Mouse (Mus musculus) neural tube, embryonic 13.5 days (tissue): ENCODE data around the gene Dnajc13. TPM values are rescaled to one million over a fixed set of nuclear protein-coding genes. Genes with fewer than 3 reads are reported as not detected.

Experiments used
- ATAC-seq: fragments of 200-750 bp; cut with Nextera tagmentation; 2 replicates; pipeline ENCODE4 v1.8.0; 2017; ENCODE audit warnings: low read depth, mild to moderate bottlenecking, moderate TSS enrichment, moderate library complexity
- H3K27ac ChIP-seq: fragments of 300-500 bp; sonication (generic); replicated peaks from 2 replicates; pipeline ENCODE4 v1.5.1; 2015; ENCODE audit warnings: moderate library complexity, mild to moderate bottlenecking, inconsistent platforms
- H3K27me3 ChIP-seq: fragments of 300-500 bp; sonication (generic); 2 replicates; pipeline ENCODE4 v1.6.1; 2015; ENCODE audit warnings: mild to moderate bottlenecking, inconsistent platforms
- H3K36me3 ChIP-seq: fragments of 300-500 bp; sonication (generic); 2 replicates; pipeline ENCODE4 v1.6.1; 2015; ENCODE audit warnings: mild to moderate bottlenecking, inconsistent platforms
- H3K4me1 ChIP-seq: fragments of 300-500 bp; sonication (generic); replicated peaks from 2 replicates; pipeline ENCODE4 v1.6.1; 2015; ENCODE audit warnings: inconsistent platforms
- H3K4me2 ChIP-seq: fragments of 300-500 bp; sonication (generic); 2 replicates; pipeline ENCODE4 v1.6.1; 2015; ENCODE audit warnings: inconsistent platforms, mild to moderate bottlenecking, moderate library complexity
- H3K4me3 ChIP-seq: fragments of 300-500 bp; sonication (generic); 2 replicates; pipeline ENCODE4 v1.5.1; 2015; ENCODE audit warnings: mild to moderate bottlenecking, inconsistent platforms
- H3K9ac ChIP-seq: fragments of 300-500 bp; sonication (generic); 2 replicates; pipeline ENCODE4 v1.6.1; 2015; ENCODE audit warnings: moderate library complexity, mild to moderate bottlenecking, inconsistent platforms
- H3K9me3 ChIP-seq: fragments of 300-500 bp; sonication (generic); 2 replicates; pipeline ENCODE4 v1.6.1; 2016; ENCODE audit warnings: inconsistent platforms
- WGBS: fragments of 180-500 bp; shearing (Covaris S2); methylation state at CpG from one replicate; pipeline ENCODE4 v1.1.7; 2015; 5-methylcytosine and 5-hydroxymethylcytosine counted together
- polyA plus RNA-seq: library from polyadenylated mRNA; unstranded; fragments of >200 nt; fragmentation: Nextera tagmentation; extraction: Ambion mirVana; gene quantifications from 2 replicates; pipeline ENCODE4 v1.2.1, GENCODE M21; 2015

The Dnajc13 gene
- 16.3 and 19.5 TPM in 2 replicates for polyA plus RNA-seq

DNA sequence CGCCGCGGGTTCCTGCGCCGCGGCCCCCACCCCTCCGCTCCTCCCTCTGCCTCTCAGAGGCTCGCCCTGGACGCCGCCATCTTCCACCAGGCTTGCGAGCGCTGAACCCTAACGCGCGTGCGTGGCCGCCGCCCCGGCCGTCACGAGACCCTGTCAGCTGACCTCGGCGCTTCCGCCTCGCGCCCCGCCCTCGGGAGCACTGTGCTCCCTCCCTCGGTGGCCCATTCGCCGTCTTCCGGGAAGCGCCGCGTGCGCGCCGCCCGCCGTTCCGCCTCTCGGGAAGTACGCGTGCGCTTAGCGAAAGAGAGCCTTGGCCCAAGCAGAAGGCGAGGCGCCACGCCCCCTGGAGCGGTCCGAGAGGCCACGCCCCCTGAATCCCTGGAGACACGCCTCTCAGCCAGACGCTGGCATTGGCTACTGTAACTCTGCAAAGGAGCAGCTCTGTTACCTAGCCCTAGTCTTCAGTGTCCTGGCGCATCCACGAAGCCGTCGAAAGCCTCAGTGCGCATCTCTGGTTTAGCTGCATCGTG is at the start of gene Dnajc13:
Gene Dnajc13 (minus strand): TSS at position 108 of the 530 bp plus-strand sequence.
- Histone ChIP-seq H3K9me3 (no peaks in the 10 kb centered on the region), H3K4me1 (peaks cover 31% of the 10 kb centered on the region), H3K9ac (peak within 1 kb of the TSS; percentile 92), H3K27ac (peak within 1 kb of the TSS; percentile 92), H3K4me2 (peak within 1 kb of the TSS; percentile 89), H3K36me3 (0 out of 2 replicates have a peak, but pooled peaks cover 6% of the 10 kb centered on the region), H3K27me3 (peaks cover 6% of the 10 kb centered on the region; the same call in 1 of the 2 replicates), H3K4me3 (peak within 1 kb of the TSS; percentile 97)
- peak; percentile 97 for ATAC-seq
- WGBS, result under 1% methylated on average over 60 of the region's 60 CpGs

DNA sequence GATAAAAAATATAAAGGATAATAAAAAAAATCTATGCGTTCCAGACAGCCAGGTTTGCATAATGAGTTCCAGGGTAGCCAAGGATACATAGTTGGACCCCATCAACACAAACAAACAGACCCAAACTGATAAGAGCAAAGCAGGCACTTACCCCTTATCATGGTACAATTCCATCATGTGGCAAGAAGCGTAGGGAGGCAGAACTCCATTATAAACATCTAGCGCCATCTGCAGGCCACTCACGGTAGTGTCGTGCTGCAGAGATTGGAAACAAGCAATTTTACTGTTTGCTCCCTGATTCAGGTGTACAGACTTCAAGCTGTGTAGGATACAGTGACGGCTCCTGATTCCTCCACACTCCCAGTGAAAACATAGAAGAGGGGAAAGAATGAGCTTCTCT is 44.0 kb upstream of the Dnajc13 start:
- Histone ChIP-seq H3K4me2 (no peak overlapping the region), H3K9ac (no peak overlapping the region), H3K36me3 (no peaks in the 10 kb centered on the region), H3K4me3 (no peak overlapping the region), H3K27me3 (no peaks in the 10 kb centered on the region), H3K9me3 (no peaks in the 10 kb centered on the region), H3K4me1 (no peaks in the 10 kb centered on the region), H3K27ac (no peak overlapping the region)
- no peak for ATAC-seq
- whole genome bisulfite sequencing, result 14% methylated on average over 6 of the region's 6 CpGs

DNA sequence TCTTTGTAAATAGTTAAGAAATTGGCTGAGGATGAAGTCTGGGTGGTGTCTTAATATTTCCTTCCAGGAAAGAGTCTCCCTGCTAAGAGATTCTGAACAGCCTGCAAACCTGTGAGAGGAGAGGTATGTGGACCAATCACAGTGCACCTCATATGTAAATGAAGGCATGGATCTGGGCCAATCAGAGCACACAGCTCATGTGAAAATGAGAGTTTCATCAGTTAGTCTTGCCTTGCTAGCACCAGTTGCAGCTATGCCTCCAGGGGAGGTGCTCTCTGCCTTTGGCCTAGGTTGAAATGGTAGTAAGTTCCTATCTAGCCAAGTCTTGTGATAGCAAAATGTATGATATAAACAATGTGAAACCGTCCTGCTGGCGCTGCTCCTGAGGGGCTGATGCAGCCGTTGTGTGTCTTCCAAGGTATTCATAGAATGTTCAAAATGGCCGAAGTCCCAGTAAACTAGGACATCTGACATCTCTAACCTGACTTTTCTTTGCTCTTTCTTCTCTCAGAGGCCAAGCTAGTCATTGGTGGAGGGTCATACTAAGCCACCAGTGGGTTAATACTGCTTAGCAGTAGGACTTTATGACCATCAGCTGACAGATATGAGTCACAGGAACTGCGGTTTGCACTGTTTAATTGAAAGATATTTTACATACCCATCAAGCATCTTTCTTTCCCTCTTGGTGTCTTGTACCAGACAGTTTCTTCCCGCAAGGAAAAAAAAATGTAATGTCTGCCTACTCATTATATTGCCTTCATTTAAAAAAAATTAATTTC is 42.8 kb upstream of the Dnajc13 start:
- Histone ChIP-seq H3K4me1 (no peaks in the 10 kb centered on the region), H3K9me3 (no peaks in the 10 kb centered on the region), H3K27me3 (no peaks in the 10 kb centered on the region), H3K36me3 (no peaks in the 10 kb centered on the region), H3K9ac (no peak overlapping the region), H3K4me2 (no peak overlapping the region), H3K27ac (no peak overlapping the region), H3K4me3 (no peak overlapping the region)
- no peak for ATAC-seq
- WGBS, result 91% methylated on average over 6 of the region's 6 CpGs

DNA sequence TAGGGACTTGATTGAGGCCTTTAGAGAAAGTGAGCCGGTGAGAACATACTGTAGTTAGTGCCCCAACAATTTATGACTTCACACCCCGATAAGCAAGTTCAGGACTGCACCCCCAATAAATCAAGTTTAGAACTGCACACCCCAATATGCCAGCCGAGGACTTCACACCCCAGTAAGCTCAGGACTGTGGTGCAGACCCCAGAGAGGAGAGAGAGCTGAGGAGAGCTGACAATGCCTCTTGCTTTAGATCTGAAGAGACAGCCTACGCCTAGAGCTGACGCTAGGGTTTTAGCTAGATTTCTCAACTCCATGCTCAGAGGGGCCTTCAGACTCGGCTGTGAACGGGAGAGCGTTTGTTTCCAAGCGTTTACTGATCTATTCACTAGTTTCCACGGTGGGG is 42.1 kb upstream of the Dnajc13 start:
- Histone ChIP-seq H3K9ac (no peak overlapping the region), H3K4me2 (no peak overlapping the region), H3K4me1 (no peaks in the 10 kb centered on the region), H3K27me3 (no peaks in the 10 kb centered on the region), H3K27ac (no peak overlapping the region), H3K4me3 (no peak overlapping the region), H3K36me3 (no peaks in the 10 kb centered on the region), H3K9me3 (no peaks in the 10 kb centered on the region)
- 82% methylated on average over 10 of the region's 10 CpGs for WGBS
- ATAC-seq, result no peak

DNA sequence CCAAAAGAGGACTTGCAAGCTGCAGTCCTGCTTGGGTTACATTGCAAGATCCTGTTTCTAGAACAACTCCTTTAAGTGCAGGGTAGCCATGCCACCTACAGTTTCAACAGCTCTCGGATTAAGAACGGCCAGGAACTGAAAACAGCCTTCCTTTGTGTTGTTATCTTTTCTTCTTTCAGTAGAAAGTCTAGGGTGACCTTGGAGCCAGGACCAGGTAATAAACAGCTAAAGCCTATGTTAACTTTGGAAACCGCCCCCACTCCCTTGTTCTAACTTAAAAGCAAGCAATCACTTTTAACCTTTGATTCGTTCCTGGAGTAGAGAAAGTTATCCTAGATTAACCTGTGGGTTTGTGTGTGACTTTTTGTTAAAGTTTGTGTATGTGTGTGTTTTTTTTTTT is 41.6 kb upstream of the Dnajc13 start:
- no peak for ATAC-seq
- H3K27me3 ChIP-seq, result no peaks in the 10 kb centered on the region
- H3K9me3 ChIP-seq, result no peaks in the 10 kb centered on the region
- H3K27ac ChIP-seq, result no peak overlapping the region
- H3K4me1 ChIP-seq, result no peaks in the 10 kb centered on the region
- WGBS, result 77% methylated on average over 4 of the region's 4 CpGs
- H3K4me2 ChIP-seq, result no peak overlapping the region
- H3K9ac ChIP-seq, result no peak overlapping the region
- no peaks in the 10 kb centered on the region for H3K36me3 ChIP-seq
- no peak overlapping the region for H3K4me3 ChIP-seq

DNA sequence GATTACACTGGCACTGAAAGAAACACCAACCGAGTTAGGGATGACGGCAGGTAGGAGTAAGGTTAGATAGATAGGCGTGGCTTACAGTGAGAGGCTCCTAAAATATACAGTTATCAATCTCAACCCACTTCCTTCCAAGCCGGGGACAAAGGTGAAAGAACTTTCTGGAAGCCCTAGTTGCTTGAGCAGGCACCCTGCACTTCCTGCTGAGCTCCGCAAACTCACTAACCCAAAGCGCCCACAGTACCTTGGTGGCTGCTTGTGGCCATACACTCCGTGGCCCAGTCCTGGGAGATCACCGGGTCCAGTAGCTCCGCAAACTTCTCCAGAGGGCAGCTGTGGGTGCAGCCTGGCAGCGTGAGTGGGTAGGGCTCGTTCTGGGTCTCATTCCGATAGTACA is 37.8 kb upstream of the Dnajc13 start:
- Histone ChIP-seq H3K27ac (no peak overlapping the region), H3K4me3 (no peak overlapping the region), H3K9ac (no peak overlapping the region), H3K4me1 (no peaks in the 10 kb centered on the region), H3K9me3 (no peaks in the 10 kb centered on the region), H3K27me3 (no peaks in the 10 kb centered on the region), H3K4me2 (no peak overlapping the region), H3K36me3 (no peaks in the 10 kb centered on the region)
- WGBS, result 85% methylated on average over 12 of the region's 12 CpGs
- ATAC-seq, result no peak

DNA sequence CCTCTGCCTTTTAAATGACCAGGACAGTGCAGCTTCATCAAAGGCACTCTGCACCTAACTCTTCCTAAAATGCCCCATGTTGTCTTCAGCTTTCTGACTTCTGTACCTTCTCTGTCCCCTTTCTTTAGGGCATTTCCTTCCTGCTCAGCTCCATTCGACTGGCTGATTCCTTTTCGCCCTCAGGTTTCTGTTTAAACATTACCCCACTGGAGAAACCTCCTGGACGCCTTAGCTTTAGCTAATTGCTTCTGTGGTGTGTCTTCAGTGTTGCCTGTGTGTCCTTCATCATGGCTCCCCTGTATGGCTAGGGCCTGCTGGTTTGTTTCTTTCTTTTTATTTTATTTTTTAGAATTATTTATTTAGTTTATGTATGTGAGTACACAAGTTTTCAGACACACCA is 34.3 kb upstream of the Dnajc13 start:
- WGBS, result 79% methylated on average over 3 of the region's 3 CpGs

DNA sequence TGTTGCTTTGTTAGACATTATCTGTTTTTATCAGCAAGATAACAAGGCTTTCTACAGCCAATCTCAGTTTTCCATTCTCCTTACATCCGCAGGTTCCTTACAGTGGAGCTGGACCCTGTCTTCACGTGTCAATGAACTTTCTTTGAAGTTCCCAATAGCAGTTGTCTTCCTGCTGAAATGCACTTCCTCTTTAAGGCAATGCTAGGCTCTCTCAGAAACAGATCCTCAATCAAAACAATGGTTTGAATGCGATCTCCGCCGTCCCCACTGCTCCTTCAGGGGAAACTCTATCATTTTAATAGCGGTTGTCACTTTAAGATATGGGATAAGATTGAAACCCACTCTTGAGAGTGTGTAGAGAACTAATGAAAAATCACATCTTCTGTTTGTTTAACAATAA is 22.2 kb upstream of the Dnajc13 start:
- Histone ChIP-seq H3K9ac (no peak overlapping the region), H3K27ac (no peak overlapping the region), H3K4me3 (no peak overlapping the region), H3K36me3 (no peaks in the 10 kb centered on the region), H3K27me3 (no peaks in the 10 kb centered on the region), H3K9me3 (no peaks in the 10 kb centered on the region), H3K4me1 (no peaks in the 10 kb centered on the region; the same call in 1 of the 2 replicates), H3K4me2 (no peak overlapping the region)
- ATAC-seq, result no peak
- 68% methylated on average over 6 of the region's 6 CpGs for WGBS

More for the DNA sequence above, 34.3 kb upstream of the Dnajc13 start:
- Histone ChIP-seq H3K27me3 (no peaks in the 10 kb centered on the region), H3K4me2 (no peak overlapping the region), H3K4me3 (no peak overlapping the region), H3K9ac (no peak overlapping the region), H3K4me1 (no peaks in the 10 kb centered on the region), H3K27ac (no peak overlapping the region), H3K36me3 (no peaks in the 10 kb centered on the region), H3K9me3 (no peaks in the 10 kb centered on the region)
- ATAC-seq, result no peak

DNA sequence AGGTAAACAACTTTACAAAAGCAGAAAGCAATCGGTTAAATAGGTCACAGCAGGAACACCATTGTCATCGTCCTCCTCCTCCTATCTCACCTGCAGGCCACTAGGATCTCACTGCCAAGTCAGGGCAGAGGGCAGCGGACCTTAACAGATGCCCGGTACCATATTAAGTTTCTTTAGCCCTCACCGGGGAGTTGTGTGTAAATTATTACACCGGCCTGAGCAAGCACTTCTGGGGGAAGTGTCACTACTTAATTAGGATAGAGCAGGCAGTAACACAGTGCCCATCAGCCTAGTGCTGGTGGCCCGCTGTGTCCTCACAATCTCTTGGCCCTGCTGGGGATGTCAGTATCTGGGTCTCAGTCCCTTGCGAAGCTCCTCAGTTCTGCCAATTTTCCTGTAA is 19.8 kb upstream of the Dnajc13 start:
- WGBS, result 25% methylated on average over 8 of the region's 8 CpGs
- ATAC-seq, result no peak
- no peaks in the 10 kb centered on the region for H3K4me1 ChIP-seq
- no peak overlapping the region for H3K27ac ChIP-seq
- no peaks in the 10 kb centered on the region for H3K9me3 ChIP-seq
- no peak overlapping the region for H3K9ac ChIP-seq
- no peak overlapping the region for H3K4me2 ChIP-seq
- H3K27me3 ChIP-seq, result no peaks in the 10 kb centered on the region
- no peak overlapping the region for H3K4me3 ChIP-seq
- no peaks in the 10 kb centered on the region for H3K36me3 ChIP-seq

DNA sequence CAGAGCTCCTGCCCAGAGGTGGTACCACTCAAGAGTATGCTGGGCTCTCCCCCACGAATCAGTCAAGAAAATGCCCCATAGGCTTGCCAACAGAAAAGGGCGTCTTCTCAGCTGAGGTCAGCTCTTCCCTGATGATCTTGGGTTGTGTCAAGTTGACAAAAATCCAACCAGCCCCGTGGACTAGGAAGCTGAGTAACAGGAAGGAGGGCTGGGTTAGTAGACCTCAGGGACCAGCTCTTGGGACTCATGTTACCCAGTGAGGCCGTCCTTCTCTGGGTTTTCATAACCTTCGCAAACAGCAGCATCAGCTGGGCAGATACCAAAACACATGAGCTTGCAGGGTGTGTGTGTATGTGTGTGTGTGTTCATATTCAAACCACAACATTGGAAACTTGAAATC is 19.0 kb upstream of the Dnajc13 start:
- no peaks in the 10 kb centered on the region for H3K27me3 ChIP-seq
- no peak overlapping the region for H3K4me2 ChIP-seq
- H3K9ac ChIP-seq, result no peak overlapping the region
- WGBS, result 78% methylated on average over 5 of the region's 5 CpGs
- ATAC-seq, result no peak
- H3K36me3 ChIP-seq, result no peaks in the 10 kb centered on the region
- H3K4me3 ChIP-seq, result no peak overlapping the region
- no peak overlapping the region for H3K27ac ChIP-seq
- no peaks in the 10 kb centered on the region for H3K4me1 ChIP-seq
- H3K9me3 ChIP-seq, result no peaks in the 10 kb centered on the region

DNA sequence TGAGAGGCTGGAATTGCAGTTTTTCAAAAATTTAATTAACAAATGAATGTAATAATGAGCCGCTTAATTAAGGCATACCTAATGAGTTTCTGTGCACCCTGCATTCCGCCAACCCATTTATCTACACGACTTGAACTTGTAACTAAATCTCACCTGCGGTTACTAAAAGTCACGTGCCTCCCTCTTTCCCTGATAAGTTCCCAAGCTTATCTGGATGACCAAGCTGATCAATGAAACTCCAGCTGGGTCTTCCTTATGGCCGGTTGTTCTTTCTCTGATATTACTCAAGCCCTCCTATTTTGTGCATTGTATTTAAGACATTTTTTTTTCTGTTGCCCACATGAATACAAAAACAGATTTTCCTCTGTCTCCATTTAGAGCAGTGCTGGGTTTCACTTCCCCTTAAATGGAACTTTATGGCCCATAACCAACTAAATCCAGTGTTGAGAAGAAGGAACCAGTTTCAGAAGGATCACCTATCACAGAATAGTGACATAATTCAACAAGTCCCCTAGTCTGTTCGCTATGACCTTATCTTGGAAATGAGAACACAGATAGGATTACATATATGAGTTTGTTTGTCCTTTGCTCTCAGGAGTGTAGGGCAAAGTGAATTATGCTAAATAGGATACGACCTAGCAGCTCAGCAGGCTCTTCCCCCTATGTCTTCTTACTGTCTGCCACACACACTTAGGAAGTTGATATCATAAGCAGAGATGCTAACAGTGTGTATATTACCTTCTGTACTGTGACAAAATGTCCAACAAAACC is 18.2 kb upstream of the Dnajc13 start:
- Histone ChIP-seq H3K27ac (no peak overlapping the region), H3K27me3 (no peaks in the 10 kb centered on the region), H3K9me3 (no peaks in the 10 kb centered on the region), H3K4me1 (no peaks in the 10 kb centered on the region), H3K9ac (no peak overlapping the region), H3K4me3 (no peak overlapping the region), H3K36me3 (no peaks in the 10 kb centered on the region), H3K4me2 (no peak overlapping the region)
- no peak for ATAC-seq
- WGBS, result 78% methylated on average over 8 of the region's 8 CpGs

DNA sequence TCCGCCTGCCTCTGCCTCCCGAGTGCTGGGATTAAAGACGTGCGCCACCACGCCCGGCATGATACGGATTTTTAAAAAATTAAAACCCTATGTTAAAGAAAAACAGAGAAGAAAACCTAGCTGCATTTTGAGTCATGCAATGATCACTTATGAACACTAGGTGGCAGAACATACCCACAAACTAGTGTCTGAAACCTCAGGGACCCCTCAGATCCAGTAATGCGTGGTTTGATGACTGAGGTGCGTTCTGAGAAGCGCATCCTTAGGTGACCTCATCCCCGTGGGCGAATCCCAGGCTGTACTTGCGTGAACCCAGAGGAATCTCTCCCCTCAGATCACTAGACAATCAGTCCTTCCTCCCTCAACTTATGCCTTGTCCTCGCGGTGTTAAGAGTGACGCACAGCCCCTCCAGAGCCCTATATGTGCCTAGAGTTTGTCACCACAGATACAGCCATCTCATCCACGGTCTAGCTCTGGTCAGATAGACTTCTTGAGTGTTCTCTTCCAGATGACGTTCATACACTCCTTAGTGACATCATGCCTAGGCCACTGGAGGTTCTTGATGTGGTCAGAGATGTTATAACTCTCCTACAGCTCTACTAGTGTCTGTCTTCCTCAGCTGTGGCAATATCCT is 14.9 kb upstream of the Dnajc13 start:
- no peak overlapping the region for H3K27ac ChIP-seq
- no peaks in the 10 kb centered on the region for H3K4me1 ChIP-seq
- no peaks in the 10 kb centered on the region for H3K36me3 ChIP-seq
- peak; percentile 59; the same call in 1 of the 2 replicates for ATAC-seq
- H3K27me3 ChIP-seq, result no peaks in the 10 kb centered on the region
- H3K4me2 ChIP-seq, result peak overlapping the region; percentile 41
- peak overlapping the region; percentile 58 for H3K9ac ChIP-seq
- H3K4me3 ChIP-seq, result no peak overlapping the region; the same call in 1 of the 2 replicates
- 24% methylated on average over 18 of the region's 18 CpGs for WGBS
- no peaks in the 10 kb centered on the region for H3K9me3 ChIP-seq
